Mouse (Mus musculus) urinary bladder, postnatal 10 days (tissue): Measurements from ENCODE around the gene Gm13283.
"Not testable (repeated sequence)": the region's sequence is repeated elsewhere in the genome, so short reads cannot be mapped to it uniquely, and the experiment has no call there.

Experiments
- DNase-seq: peaks from one replicate; pipeline ENCODE4 v3.0.0; 2022; ENCODE audit warnings: low spot score

Gene Gm13283

DNA sequence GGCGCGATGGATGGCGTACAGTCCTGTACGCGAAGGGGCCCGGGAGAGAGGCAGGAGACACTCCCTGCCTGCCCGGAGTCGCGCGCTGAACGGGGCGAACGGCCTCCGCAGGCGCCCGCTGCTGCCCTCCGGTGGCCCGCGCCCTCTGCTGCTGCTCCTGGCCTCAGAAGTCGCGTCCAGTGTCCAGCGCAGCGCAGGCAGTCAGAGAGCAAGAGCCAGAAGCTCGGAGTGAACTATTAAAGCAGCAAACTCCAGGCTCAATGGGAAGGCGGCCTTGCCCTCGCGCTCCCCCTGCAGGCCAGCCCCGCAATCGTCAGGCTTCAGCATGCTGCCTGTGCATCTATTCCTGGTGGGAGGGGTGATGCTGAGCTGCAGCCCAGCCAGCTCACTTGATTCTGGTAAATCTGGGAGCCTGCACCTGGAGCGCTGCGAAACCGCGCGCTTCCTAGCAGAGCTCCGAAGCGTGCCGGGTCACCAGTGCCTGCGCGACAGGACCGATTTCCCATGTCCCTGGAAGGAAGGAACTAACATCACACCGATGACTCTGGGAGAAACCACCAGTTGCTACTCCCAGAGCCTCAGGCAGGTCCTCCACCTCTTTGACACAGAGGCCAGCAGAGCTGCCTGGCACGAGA lies 3.6 kb downstream of the Gm13283 start:
- not testable (repeated sequence) for DNase-seq

DNA sequence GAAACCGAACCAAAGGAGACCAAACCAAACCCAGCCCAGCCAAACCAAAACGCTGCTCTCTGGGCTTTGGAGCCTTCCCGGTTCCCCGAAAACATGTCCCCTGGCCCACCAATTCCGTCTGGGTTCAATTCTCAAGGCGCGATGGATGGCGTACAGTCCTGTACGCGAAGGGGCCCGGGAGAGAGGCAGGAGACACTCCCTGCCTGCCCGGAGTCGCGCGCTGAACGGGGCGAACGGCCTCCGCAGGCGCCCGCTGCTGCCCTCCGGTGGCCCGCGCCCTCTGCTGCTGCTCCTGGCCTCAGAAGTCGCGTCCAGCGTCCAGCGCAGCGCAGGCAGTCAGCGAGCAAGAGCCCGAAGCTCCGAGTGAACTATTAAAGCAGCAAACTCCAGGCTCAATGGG lies 13.6 kb downstream of the Gm13283 start, which contains the start of gene Gm13290:
Gene Gm13290 (plus strand): TSS at position 301 of the 400 bp plus-strand sequence.
- not testable (repeated sequence) for DNase-seq

DNA sequence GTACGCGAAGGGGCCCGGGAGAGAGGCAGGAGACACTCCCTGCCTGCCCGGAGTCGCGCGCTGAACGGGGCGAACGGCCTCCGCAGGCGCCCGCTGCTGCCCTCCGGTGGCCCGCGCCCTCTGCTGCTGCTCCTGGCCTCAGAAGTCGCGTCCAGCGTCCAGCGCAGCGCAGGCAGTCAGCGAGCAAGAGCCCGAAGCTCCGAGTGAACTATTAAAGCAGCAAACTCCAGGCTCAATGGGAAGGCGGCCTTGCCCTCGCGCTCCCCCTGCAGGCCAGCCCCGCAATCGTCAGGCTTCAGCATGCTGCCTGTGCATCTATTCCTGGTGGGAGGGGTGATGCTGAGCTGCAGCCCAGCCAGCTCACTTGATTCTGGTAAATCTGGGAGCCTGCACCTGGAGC lies 16.7 kb downstream of the Gm13283 start, which contains the start of gene Gm13289:
Gene Gm13289 (plus strand): TSS at position 301 of the 400 bp plus-strand sequence.
- DNase-seq, result not testable (repeated sequence)

DNA sequence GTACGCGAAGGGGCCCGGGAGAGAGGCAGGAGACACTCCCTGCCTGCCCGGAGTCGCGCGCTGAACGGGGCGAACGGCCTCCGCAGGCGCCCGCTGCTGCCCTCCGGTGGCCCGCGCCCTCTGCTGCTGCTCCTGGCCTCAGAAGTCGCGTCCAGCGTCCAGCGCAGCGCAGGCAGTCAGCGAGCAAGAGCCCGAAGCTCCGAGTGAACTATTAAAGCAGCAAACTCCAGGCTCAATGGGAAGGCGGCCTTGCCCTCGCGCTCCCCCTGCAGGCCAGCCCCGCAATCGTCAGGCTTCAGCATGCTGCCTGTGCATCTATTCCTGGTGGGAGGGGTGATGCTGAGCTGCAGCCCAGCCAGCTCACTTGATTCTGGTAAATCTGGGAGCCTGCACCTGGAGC lies 19.6 kb downstream of the Gm13283 start, which contains the start of gene Gm13272:
Gene Gm13272 (plus strand): TSS at position 301 of the 400 bp plus-strand sequence.
- not testable (repeated sequence) for DNase-seq

DNA sequence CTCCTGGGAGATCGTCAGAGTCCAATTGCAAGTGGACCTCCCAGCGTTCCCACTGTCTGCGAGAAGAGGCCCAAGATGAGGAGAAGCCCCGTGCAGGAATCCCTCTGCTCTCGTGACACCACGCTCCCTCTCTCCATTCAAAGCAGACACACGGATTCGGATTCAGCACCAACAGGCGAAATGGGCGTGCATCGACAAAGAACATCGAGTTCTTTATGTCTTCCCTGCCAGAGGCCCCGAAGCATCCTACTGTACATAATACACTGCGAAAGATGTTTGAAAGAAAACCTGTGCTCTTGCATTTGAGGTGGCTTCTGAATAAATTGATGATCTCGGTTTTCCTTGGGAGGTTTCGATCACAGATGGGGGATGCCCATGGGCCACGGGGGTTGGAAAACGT lies 20.4 kb downstream of the Gm13283 start:
- not testable (repeated sequence) for DNase-seq

DNA sequence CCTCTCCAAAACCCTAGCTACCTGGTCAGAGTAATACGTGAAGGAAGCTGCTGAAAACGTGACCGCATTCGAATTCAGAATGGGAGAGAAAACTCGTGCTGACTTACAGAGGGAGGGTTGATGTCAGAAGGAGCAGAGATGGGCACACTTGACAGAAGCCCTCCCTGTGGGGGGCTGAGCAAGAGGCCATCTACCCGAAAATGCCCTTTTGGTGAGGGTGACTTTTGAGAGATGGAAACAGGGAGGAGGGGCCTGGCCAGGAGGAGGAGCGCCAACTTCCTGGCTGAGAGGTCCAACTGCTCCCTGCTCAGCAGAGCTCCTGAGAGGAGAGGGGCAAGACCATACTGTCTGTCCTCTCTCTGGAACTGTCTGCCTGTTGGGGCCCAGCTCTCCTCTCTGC lies 21.9 kb downstream of the Gm13283 start, which contains the start of gene Ifnz:
Gene Ifnz (plus strand): TSS at position 301 of the 400 bp plus-strand sequence.
- DNase-seq, result not testable (repeated sequence)

DNA sequence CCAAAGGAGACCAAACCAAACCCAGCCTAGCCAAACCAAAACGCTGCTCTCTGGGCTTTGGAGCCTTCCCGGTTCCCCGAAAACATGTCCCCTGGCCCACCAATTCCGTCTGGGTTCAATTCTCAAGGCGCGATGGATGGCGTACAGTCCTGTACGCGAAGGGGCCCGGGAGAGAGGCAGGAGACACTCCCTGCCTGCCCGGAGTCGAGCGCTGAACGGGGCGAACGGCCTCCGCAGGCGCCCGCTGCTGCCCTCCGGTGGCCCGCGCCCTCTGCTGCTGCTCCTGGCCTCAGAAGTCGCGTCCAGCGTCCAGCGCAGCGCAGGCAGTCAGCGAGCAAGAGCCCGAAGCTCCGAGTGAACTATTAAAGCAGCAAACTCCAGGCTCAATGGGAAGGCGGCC lies 22.4 kb downstream of the Gm13283 start:
- not testable (repeated sequence) for DNase-seq

DNA sequence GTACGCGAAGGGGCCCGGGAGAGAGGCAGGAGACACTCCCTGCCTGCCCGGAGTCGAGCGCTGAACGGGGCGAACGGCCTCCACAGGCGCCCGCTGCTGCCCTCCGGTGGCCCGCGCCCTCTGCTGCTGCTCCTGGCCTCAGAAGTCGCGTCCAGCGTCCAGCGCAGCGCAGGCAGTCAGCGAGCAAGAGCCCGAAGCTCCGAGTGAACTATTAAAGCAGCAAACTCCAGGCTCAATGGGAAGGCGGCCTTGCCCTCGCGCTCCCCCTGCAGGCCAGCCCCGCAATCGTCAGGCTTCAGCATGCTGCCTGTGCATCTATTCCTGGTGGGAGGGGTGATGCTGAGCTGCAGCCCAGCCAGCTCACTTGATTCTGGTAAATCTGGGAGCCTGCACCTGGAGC lies 25.5 kb downstream of the Gm13283 start, which contains the start of gene Gm13276:
Gene Gm13276 (plus strand): TSS at position 301 of the 400 bp plus-strand sequence.
- not testable (repeated sequence) for DNase-seq

DNA sequence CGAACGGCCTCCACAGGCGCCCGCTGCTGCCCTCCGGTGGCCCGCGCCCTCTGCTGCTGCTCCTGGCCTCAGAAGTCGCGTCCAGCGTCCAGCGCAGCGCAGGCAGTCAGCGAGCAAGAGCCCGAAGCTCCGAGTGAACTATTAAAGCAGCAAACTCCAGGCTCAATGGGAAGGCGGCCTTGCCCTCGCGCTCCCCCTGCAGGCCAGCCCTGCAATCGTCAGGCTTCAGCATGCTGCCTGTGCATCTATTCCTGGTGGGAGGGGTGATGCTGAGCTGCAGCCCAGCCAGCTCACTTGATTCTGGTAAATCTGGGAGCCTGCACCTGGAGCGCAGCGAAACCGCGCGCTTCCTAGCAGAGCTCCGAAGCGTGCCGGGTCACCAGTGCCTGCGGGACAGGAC lies 28.5 kb downstream of the Gm13283 start, which contains the start of gene Gm13277:
Gene Gm13277 (plus strand): TSS at position 231 of the 400 bp plus-strand sequence.
- not testable (repeated sequence) for DNase-seq

DNA sequence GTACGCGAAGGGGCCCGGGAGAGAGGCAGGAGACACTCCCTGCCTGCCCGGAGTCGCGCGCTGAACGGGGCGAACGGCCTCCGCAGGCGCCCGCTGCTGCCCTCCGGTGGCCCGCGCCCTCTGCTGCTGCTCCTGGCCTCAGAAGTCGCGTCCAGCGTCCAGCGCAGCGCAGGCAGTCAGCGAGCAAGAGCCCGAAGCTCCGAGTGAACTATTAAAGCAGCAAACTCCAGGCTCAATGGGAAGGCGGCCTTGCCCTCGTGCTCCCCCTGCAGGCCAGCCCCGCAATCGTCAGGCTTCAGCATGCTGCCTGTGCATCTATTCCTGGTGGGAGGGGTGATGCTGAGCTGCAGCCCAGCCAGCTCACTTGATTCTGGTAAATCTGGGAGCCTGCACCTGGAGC lies 31.3 kb downstream of the Gm13283 start, which contains the start of gene Gm13278:
Gene Gm13278 (plus strand): TSS at position 301 of the 400 bp plus-strand sequence.
- DNase-seq, result not testable (repeated sequence)

DNA sequence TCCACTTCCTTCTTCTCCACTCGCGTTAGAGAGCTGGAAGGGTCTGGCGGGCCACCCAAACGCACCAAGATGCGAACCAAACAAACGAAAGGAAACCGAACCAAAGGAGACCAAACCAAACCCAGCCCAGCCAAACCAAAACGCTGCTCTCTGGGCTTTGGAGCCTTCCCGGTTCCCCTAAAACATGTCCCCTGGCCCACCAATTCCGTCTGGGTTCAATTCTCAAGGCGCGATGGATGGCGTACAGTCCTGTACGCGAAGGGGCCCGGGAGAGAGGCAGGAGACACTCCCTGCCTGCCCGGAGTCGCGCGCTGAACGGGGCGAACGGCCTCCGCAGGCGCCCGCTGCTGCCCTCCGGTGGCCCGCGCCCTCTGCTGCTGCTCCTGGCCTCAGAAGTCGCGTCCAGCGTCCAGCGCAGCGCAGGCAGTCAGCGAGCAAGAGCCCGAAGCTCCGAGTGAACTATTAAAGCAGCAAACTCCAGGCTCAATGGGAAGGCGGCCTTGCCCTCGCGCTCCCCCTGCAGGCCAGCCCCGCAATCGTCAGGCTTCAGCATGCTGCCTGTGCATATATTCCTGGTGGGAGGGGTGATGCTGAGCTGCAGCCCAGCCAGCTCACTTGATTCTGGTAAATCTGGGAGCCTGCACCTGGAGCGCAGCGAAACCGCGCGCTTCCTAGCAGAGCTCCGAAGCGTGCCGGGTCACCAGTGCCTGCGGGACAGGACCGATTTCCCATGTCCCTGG lies 34.2 kb downstream of the Gm13283 start, which contains the start of gene Gm13275:
Gene Gm13275 (plus strand): TSS at position 552 of the 740 bp plus-strand sequence.
- DNase-seq, result peak; percentile 40

DNA sequence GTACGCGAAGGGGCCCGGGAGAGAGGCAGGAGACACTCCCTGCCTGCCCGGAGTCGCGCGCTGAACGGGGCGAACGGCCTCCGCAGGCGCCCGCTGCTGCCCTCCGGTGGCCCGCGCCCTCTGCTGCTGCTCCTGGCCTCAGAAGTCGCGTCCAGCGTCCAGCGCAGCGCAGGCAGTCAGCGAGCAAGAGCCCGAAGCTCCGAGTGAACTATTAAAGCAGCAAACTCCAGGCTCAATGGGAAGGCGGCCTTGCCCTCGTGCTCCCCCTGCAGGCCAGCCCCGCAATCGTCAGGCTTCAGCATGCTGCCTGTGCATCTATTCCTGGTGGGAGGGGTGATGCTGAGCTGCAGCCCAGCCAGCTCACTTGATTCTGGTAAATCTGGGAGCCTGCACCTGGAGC lies 37.2 kb downstream of the Gm13283 start, which contains the start of gene Gm13279:
Gene Gm13279 (plus strand): TSS at position 301 of the 400 bp plus-strand sequence.
- DNase-seq, result not testable (repeated sequence)

DNA sequence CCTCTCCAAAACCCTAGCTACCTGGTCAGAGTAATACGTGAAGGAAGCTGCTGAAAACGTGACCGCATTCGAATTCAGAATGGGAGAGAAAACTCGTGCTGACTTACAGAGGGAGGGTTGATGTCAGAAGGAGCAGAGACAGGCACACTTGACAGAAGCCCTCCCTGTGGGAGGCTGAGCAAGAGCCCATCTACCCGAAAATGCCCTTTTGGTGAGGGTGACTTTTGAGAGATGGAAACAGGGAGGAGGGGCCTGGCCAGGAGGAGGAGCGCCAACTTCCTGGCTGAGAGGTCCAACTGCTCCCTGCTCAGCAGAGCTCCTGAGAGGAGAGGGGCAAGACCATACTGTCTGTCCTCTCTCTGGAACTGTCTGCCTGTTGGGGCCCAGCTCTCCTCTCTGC lies 39.4 kb downstream of the Gm13283 start, which contains the start of gene Gm13285:
Gene Gm13285 (plus strand): TSS at position 301 of the 400 bp plus-strand sequence.
- DNase-seq, result not testable (repeated sequence)

DNA sequence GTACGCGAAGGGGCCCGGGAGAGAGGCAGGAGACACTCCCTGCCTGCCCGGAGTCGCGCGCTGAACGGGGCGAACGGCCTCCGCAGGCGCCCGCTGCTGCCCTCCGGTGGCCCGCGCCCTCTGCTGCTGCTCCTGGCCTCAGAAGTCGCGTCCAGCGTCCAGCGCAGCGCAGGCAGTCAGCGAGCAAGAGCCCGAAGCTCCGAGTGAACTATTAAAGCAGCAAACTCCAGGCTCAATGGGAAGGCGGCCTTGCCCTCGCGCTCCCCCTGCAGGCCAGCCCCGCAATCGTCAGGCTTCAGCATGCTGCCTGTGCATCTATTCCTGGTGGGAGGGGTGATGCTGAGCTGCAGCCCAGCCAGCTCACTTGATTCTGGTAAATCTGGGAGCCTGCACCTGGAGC lies 43.0 kb downstream of the Gm13283 start, which contains the start of gene Gm13287:
Gene Gm13287 (plus strand): TSS at position 301 of the 400 bp plus-strand sequence.
- DNase-seq, result not testable (repeated sequence)

DNA sequence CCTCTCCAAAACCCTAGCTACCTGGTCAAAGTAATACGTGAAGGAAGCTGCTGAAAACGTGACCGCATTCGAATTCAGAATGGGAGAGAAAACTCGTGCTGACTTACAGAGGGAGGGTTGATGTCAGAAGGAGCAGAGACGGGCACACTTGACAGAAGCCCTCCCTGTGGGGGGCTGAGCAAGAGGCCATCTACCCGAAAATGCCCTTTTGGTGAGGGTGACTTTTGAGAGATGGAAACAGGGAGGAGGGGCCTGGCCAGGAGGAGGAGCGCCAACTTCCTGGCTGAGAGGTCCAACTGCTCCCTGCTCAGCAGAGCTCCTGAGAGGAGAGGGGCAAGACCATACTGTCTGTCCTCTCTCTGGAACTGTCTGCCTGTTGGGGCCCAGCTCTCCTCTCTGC lies 45.3 kb downstream of the Gm13283 start, which contains the start of gene Gm13288:
Gene Gm13288 (plus strand): TSS at position 301 of the 400 bp plus-strand sequence.
- not testable (repeated sequence) for DNase-seq

DNA sequence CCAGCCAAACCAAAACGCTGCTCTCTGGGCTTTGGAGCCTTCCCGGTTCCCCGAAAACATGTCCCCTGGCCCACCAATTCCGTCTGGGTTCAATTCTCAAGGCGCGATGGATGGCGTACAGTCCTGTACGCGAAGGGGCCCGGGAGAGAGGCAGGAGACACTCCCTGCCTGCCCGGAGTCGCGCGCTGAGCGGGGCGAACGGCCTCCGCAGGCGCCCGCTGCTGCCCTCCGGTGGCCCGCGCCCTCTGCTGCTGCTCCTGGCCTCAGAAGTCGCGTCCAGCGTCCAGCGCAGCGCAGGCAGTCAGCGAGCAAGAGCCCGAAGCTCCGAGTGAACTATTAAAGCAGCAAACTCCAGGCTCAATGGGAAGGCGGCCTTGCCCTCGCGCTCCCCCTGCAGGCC lies 45.8 kb downstream of the Gm13283 start:
- DNase-seq, result not testable (repeated sequence)
